Mouse (Mus musculus) stomach, postnatal 0 days (tissue): ENCODE measurements around the gene Fcrlb.

ENCODE experiments used
- CTCF ChIP-seq: IDR thresholded peaks from 2 replicates; pipeline ENCODE4 v1.5.1; 2016; ENCODE audit warnings: antibody characterized with exemption, low read depth, mild to moderate bottlenecking, moderate library complexity
- EP300 ChIP-seq: optimal IDR thresholded peaks from 2 replicates; pipeline ENCODE3; 2016; ENCODE audit warnings: antibody characterized with exemption

- TF ChIP-seq CTCF: no peak
- no peak for TF ChIP-seq EP300
These were observed 43.8 kb downstream of the Fcrlb start for GRCm38 (mm10) chr1:170868905-170869283.
